Mouse (Mus musculus) monocyte, adult 2 months (primary cell): ENCODE measurements around the gene Tmem167.

Experiments
- DNase-seq, 2 experiments: peaks; one replicate each; pipeline ENCODE4 v3.0.0; 2022; ENCODE audit warnings: low spot score in 2 of 2, low read depth in 1 of 2

Gene Tmem167

GRCm38 (mm10) chr13:90182262-90182661, 93.3 kb downstream of the Tmem167 start:
- no peak for DNase-seq

DNA sequence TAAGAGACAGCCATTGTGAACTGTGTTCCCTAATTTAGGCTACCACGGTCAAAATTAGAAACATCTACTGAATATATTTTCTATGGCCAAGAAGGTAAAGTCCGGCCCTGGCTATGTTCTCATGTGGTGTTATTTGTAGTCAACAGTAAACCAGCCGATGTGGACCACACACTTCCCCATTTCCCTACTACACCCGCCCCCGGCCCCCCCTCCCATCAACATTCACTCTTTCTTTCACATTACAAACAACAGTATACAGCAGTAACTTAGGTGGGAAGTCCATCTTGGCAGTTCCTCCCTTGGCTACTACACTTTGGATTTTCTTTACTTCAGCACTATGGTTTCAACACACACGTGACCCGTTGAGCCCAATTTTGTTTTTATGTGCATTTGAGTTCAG, 94.6 kb downstream of the Tmem167 start:
- DNase-seq: no peak

DNA sequence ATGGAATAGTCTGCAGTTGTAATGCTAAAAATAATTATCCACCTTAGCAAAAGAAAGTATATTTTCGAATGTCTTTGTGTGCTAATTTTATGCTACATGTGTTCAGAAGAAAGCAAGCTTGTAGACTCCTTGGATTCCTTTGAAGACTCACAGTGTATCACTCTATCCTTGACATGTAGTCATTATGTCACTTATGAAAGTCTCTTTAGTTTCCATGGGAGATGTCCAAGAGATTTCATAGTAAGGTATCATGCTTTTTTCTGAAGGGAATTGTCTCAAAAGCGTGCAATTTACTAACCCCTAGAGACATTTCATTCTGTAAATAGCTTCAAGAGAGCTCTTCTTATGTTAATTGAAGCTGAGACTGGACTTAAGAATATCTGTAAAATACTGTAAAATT, 97.8 kb downstream of the Tmem167 start:
- no peak for DNase-seq

DNA sequence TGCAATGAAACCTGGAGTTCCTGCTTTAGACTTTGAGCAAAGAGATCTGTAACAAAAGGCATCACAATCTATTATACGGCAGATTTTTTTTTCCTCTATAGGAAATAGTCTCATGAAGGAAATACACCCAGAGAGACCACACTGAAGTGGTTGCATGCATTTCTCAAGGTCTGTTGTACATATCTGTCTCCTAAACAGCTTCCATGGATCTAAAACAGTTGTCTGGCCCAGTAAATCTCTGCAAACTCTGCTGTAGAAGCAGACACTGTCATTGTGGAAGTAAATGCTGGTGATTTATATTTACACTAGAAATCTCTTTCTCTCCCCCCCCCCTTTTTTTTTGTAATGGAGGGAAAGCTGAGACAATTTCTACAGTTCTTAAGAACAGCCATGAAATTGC, 99.1 kb downstream of the Tmem167 start:
- DNase-seq: no peak

DNA sequence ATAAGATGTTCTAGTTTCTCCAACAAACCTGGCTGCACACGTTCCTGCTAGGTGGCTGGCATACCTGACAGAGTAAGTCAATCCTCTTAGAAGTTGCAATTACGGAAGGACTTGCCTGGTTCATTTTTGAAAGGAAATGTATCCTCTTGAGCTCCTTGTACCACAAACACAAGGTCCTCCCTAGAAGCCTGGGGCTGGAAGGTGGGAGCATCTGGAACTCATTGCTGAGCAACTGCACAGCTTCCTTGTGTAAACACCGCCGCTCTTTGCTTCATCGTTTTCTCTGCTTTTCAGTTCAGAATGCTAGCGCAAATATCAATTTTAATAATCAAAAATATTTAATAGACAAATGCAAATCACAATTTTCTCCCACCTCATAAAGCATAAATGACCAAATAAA, 102.9 kb downstream of the Tmem167 start:
- no peak for DNase-seq
